Mouse (Mus musculus) E14TG2a.4 (cell line): ENCODE measurements around the gene Egln3.
A peak's percentile ranks its signal among the peaks of the same experiment; 100 is the strongest.

Experiments
- CTCF ChIP-seq: conservative IDR thresholded peaks from 2 replicates; pipeline ENCODE4 v1.5.1; 2014; ENCODE audit warnings: low read length
- NANOG ChIP-seq: IDR thresholded peaks from 2 replicates; pipeline ENCODE4 v1.6.1; 2014; ENCODE audit warnings: borderline replicate concordance, low read length, mixed read lengths

DNA sequence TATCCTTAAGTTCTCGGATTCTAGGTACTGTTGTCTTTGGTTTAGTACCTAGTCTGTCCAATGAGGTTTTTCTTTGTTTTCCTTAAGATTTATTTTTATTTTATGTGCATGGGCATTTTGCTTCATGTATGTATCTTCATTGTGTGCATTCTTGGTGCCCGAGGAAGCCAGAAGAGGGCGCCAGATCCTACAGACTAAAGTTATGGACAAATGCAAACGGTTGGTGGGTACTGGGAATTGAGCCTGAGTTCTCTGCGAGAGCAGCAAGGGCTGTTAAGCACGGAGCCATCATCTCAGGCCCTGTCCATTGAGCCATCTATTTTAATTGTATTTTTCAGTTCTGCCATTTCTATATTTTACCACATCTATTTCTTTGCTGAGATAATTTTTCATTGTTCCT lies 35.9 kb downstream of the Egln3 start:
- TF ChIP-seq CTCF: peak; percentile 40
- TF ChIP-seq NANOG: no peak
